23 mouse cellular contexts compared by ENCODE assay signal in genomic region chr2:52862046-52862759, GRCm38 (mm10). TPM values are rescaled to one million over a fixed set of nuclear protein-coding genes. Genes with fewer than 3 reads are reported as not detected.
DNase-seq lines count a peak whose midpoint lies in the region; ATAC-seq lines count a peak whose summit lies in the region.
"Had no signal": no experiment of that assay in that cellular context is flagged by ENCODE, and none has a peak within 500 bp of the region (broad histone marks: within the 10 kb centered on the region; RNA-seq: fewer than 3 reads in every experiment).

No protein-coding gene starts in this region.

- no peak for DNase-seq in lung, postnatal 25 days (ENCODE audit: low spot score)
- DNase-seq in brain, adult 2 months (ENCODE audit: low read depth, low spot score) = peak; percentile 72
- DNase-seq in cerebellum, adult 9-11 months = peak; percentile 57
- DNase-seq in adrenal gland, postnatal 25 days = no peak
- DNase-seq in left cerebral cortex, postnatal 14 days (ENCODE audit: low spot score in 2 of 2) = no peak
- DNase-seq: adrenal gland, postnatal 36 days; gastrocnemius, postnatal 10 days; heart, adult 18-20 months; kidney, adult 9 months; kidney, postnatal 36 days; liver; liver, postnatal 0 days; right cerebral cortex, postnatal 14 days; thymus, adult 18-20 months had no signal

- intact Hi-C loops in left cerebral cortex, postnatal 14 days (cut with DNase I) = no loop called here

- no peak overlapping the region for H3K9ac ChIP-seq in lung, embryonic 15.5 days
- no peak overlapping the region for H3K9ac ChIP-seq in forebrain, embryonic 12.5 days
- H3K9ac ChIP-seq: heart, embryonic 13.5 days; hindbrain, embryonic 13.5 days; liver, postnatal 0 days; midbrain, embryonic 15.5 days; neural tube, embryonic 15.5 days had no signal

- H3K9me3 ChIP-seq in lung, embryonic 15.5 days = no peaks in the 10 kb centered on the region
- H3K9me3 ChIP-seq in forebrain, embryonic 12.5 days = no peaks in the 10 kb centered on the region
- H3K9me3 ChIP-seq: heart, embryonic 13.5 days; hindbrain, embryonic 13.5 days; midbrain, embryonic 15.5 days; neural tube, embryonic 15.5 days had no signal

- H3K27ac ChIP-seq in lung, embryonic 15.5 days = no peak overlapping the region
- no peak overlapping the region for H3K27ac ChIP-seq in forebrain, embryonic 12.5 days
- H3K27ac ChIP-seq: forebrain, embryonic 10.5 days; heart, embryonic 13.5 days; hindbrain, embryonic 13.5 days; midbrain, embryonic 15.5 days; neural tube, embryonic 15.5 days had no signal

- peak overlapping the region; percentile 21 for H3K4me2 ChIP-seq in lung, embryonic 15.5 days
- no peak overlapping the region for H3K4me2 ChIP-seq in forebrain, embryonic 12.5 days
- H3K4me2 ChIP-seq: heart, embryonic 13.5 days; hindbrain, embryonic 13.5 days; midbrain, embryonic 15.5 days; neural tube, embryonic 15.5 days had no signal

- no peaks in the 10 kb centered on the region for H3K36me3 ChIP-seq in lung, embryonic 15.5 days
- H3K36me3 ChIP-seq in forebrain, embryonic 12.5 days (replicated peaks) = peaks cover 3% of the 10 kb centered on the region; the same call in 1 of the 2 replicates
- H3K36me3 ChIP-seq: heart, embryonic 13.5 days had no signal

- ATAC-seq in lung, embryonic 15.5 days (ENCODE audit: borderline replicate concordance, extremely low read depth, low FRiP score, low TSS enrichment) = no peak
- 0 out of 2 replicates have a peak, but pooled peaks have one; percentile 5 for ATAC-seq in megakaryocyte, adult 5-6 weeks (ENCODE audit: poor library complexity, severe bottlenecking)
- no peak for ATAC-seq in forebrain, embryonic 12.5 days (ENCODE audit: low FRiP score)
- ATAC-seq: CD4-positive, CD25-positive, alpha-beta regulatory T cell, adult 4 months; liver, postnatal 0 days; midbrain, embryonic 15.5 days had no signal

- 75% methylated on average over 9 of the region's 9 CpGs for WGBS in lung, embryonic 15.5 days
- 91% methylated on average over 9 of the region's 9 CpGs for WGBS in forebrain, embryonic 12.5 days

- no peak overlapping the region for H3K4me3 ChIP-seq in lung, embryonic 15.5 days
- no peak overlapping the region for H3K4me3 ChIP-seq in forebrain, embryonic 12.5 days (replicated peaks)
- H3K4me3 ChIP-seq: forebrain, embryonic 10.5 days; heart, embryonic 13.5 days; hindbrain, embryonic 13.5 days; midbrain, embryonic 15.5 days; neural tube, embryonic 15.5 days had no signal

- H3K4me1 ChIP-seq in lung, embryonic 15.5 days = peaks cover 31% of the 10 kb centered on the region
- H3K4me1 ChIP-seq in forebrain, embryonic 12.5 days = peaks cover 36% of the 10 kb centered on the region

- H3K27me3 ChIP-seq in lung, embryonic 15.5 days = no peaks in the 10 kb centered on the region
- H3K27me3 ChIP-seq in forebrain, embryonic 12.5 days = no peaks in the 10 kb centered on the region
- H3K27me3 ChIP-seq: hindbrain, embryonic 13.5 days; midbrain, embryonic 15.5 days; neural tube, embryonic 15.5 days had no signal

RNA-seq across cellular contexts. Expression of gene Fmnl2, which starts 4.5 kb away (rescaled TPM):
- polyA plus RNA-seq in lung, embryonic 15.5 days (2015; fragmentation: Nextera tagmentation; extraction: Ambion mirVana) = 3.7 TPM in 2 replicates
- 11.3 and 14.5 TPM in 2 replicates for total RNA-seq in megakaryocyte, adult 5-6 weeks (2015)
- total RNA-seq in megakaryocyte, adult 5-6 weeks (2017) = 8.2 and 8.4 TPM in 2 replicates
- 15.5 and 16.9 TPM in 2 replicates for total RNA-seq in adrenal gland, postnatal 25 days (2021)
- polyA plus RNA-seq in forebrain, embryonic 12.5 days (2016; fragmentation: Nextera tagmentation; extraction: Ambion mirVana) = 13.9 and 14.6 TPM in 2 replicates
- 10 to 100 TPM; 42.8 to 43.4 TPM for total RNA-seq in left cerebral cortex, postnatal 14 days (2021)

Comparison
In these comparisons a context has a peak if more than half of its experiments do, and no peak if none do; other contexts are left out.
1. DNase-seq: peak in brain, adult 2 months (single experiment) and cerebellum, adult 9-11 months (single experiment); none in lung, postnatal 25 days (single experiment), adrenal gland, postnatal 25 days (single experiment) and left cerebral cortex, postnatal 14 days (0 of 2).